Mouse (Mus musculus) heart, adult 8-10 months (tissue): ENCODE measurements around the gene Fbxl15. TPM values are rescaled to one million over a fixed set of nuclear protein-coding genes. Genes with fewer than 3 reads are reported as not detected.

Experiments used
- DNase-seq: peaks from one replicate; pipeline ENCODE4 v3.0.0; 2022; ENCODE audit warnings: low spot score
- total RNA-seq, 4 experiments: library from RNA; stranded (reverse); gene quantifications; 2 replicates each; pipeline ENCODE4 v1.2.4; 2022

Fbxl15 gene
- total RNA-seq, 4 experiments from 2014 or later: 4.0 to 6.4 (median 5.6) TPM

DNA sequence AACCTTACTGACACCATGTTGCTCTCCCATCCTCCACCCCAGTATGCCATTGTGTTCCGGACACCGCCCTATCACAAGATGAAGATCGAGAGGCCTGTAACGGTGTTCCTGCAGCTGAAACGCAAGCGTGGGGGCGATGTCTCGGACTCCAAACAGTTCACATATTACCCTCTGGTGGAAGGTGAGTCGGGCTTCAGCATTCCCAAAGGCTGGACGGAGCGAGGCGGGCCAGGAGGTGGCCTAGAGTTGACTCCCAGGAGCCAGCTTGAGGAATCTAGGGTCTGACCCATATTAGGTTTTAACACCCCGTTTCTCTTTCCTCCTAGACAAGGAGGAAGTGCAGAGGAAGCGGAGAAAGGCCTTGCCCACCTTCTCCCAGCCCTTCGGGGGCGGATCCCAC lies 19.7 kb upstream of the Fbxl15 start:
- no peak for DNase-seq

DNA sequence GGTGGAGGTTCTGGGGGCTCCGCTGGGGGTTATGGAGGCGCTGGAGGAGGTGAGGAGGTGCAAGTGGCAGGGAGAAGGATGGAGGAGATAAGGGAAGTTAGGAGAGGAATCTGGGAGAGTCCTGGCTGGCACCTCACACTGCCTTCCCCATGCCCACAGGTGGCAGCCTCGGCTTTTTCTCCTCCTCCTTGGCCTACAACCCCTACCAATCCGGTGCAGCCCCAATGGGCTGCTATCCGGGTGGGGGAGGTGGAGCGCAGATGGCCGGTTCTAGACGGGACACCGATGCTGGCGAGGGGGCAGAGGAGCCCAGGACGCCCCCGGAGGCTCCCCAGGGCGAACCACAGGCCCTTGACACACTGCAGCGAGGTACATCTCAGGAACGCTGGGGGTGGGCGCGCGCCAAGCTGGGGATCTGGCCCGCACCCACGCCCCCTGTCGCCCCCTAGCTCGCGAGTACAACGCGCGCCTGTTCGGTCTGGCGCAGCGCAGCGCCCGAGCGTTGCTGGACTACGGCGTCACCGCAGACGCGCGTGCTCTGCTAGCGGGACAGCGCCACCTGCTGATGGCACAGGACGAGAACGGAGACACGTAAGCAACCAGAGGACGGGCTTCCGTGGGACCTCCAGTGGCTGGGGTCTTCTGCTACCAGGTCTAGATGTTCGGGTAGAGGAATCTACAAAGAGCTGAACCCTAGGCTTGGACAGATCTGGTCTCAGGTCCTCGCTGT lies 19.1 kb upstream of the Fbxl15 start:
- peak; percentile 67 for DNase-seq

DNA sequence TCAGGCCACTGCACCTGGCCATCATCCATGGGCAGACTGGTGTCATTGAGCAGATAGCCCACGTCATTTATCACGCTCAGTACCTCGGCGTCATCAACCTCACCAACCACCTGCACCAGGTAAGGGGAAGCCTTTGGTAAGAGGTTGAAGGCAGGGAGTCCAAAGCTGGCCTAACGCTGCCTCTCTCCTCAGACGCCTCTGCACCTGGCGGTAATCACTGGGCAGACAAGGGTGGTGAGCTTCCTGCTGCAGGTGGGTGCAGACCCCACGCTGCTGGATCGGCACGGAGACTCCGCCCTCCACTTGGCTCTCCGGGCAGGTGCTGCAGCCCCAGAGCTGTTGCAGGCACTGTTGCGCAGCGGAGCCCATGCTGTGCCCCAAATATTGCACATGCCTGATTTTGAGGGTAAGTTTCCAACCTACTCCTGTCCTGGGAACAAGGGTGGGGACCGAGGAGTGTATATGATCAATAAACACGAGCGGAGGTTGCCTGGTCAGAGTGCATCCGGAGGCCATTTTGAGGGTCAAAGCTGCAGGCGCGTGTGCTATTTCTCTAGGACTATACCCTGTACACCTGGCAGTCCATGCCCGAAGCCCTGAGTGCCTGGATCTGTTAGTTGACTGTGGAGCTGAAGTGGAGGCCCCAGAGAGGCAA lies 18.2 kb upstream of the Fbxl15 start:
- no peak for DNase-seq

DNA sequence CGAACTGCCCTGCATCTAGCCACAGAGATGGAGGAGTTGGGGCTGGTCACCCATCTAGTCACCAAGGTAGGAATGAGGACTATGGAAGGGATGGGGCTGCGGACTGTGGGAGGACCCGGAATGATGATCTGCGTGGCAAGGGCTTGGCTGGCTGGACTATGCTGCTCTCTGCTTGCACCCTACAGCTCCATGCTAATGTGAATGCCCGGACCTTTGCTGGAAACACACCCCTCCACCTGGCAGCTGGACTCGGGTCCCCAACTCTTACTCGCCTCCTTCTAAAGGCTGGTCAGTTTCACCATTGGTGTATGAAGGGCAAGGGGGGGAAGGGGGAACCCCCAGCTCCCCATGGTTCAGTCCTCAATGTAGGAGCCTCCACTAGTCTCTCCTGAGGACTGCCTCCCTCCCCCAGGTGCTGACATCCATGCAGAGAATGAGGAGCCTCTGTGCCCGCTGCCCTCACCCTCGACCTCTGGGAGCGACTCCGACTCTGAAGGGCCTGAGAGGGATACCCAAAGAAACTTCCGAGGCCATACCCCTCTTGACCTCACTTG lies 17.6 kb upstream of the Fbxl15 start:
- no peak for DNase-seq

DNA sequence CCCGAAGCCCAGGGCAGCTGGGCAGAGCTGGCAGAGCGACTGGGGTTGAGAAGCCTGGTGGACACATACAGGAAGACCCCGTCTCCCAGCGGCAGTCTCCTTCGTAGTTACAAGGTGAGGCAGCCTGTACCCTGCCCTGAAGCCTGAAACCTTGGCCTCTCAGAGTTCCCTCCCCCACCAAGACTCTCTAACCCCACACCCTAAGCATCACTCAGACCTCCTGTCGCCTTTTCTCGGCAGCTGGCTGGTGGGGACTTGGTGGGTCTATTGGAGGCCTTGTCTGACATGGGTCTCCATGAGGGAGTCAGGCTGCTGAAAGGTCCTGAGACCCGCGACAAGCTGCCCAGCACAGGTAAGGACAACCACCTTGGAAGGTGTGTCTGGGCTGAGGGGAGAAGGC lies 16.6 kb upstream of the Fbxl15 start:
- DNase-seq: no peak

DNA sequence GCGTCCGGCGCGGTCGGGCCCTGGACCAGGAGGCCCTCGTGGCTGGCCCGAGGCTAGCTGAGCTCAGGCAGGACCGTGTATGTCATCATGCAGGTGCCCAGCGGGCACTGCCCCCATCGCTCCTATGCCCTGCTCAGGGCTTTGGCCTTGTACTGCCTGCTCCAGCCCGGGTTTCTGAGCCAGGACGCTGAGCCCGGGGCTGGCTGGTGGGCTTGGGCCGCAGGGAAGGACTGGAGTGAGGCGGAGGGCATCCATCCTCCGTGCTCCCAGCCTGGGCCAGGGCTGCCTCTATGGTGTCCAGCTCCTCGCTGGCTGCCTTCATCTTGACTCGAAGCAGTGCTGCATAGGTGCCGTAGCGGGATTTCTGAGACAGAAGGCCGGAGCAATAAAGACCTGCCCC lies 15.4 kb upstream of the Fbxl15 start:
- DNase-seq: no peak

DNA sequence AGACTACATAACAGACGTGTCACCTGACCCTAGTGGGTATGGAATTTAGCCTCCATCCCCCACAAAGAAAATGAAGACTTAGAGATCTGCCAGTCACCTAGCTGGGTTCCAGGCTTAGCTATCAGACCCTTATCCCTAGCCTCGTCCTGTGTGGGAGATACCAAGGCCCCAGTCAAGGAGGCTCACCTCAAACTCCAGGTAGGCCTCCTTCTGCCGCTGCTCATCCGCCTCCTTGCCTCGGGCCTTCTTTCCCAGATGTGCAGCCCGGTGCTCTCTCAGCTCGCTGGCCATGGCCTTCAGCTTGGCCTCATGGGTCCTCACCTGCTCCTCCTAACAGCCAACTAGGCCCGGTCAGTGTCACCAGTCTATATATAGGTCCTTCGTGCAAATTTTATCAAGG lies 14.9 kb upstream of the Fbxl15 start:
- DNase-seq: no peak

DNA sequence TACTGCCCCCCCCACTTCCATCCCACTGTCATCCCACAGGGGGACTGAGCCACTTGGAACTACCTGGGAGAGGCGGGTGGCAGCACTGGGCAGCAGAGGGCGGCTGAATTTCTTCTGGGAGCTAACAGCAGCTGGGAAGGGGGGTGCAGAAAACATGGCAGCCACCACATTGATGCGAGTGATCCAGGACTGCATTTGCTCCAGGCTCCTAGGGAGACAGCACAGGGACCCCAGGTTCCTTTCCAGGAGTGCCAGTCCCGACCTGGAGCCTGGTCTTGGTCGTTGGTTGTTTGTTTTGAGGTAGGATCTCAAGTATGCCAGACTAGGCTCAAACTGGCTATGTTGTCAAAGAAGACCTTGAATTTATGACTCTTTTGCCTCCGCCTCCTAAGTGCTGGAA lies 14.4 kb upstream of the Fbxl15 start:
- DNase-seq: no peak

DNA sequence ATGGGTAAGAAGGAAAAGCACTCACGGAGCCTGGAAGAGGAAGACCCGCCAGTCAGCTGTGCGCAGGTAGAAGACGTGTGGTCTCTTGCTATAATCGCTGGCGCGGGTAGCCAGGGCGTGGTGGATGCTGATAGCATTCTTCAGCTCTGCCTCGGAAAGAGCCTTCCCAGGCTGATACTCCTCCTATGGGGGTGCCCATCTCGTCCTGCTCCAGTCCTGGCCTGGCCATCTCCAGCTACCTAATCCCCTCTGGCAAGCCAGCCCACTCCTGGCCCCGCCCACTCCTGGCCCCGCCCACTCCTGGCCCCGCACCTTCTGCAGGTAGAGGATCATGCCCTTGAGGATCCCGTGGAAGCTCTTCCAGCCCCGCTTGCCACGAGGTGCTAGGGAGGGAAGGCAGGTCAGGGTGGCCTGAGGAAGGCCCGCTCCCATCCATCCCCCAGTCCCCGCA lies 13.8 kb upstream of the Fbxl15 start:
- DNase-seq: no peak

DNA sequence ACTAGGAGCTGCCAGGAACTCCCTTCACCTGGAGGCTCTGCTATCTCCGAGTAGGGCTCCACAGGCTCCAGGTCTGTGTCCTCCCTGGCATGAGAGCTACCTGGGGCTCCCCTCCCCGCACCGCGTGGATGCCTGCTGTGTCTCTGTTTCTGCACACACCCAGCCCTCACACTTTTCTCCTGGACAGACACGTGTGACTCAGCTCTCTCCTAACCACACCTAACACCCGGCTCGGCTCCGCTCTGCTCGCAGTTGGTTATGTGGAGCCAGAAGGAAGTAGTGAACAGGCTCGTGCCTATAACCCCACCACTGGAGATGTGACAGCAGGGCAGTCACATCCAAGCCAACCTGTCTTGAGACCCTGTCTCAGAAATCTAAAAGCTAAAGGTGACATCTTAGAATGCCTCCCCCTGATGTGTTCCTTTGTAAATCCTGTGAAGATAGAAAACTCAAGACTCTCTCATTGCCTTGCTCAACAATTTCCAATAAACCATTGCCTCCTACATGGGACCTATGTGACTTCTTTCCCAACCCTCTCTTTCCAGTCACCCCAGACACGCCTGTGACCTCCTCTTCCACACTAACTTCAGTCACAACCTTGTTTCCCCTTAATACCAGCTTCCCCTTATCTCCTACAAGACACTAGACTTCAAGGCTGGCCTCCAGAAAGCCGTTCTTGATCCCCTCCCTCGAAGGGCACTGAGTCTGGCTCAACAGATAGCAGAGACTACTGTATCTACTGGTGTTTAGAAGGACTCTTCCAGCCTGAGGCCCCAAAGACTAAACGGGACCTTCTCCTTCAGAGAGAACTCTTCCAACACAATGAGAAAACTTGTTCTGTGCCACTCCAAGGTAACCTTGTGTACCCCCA lies 12.9 kb upstream of the Fbxl15 start:
- DNase-seq: no peak

DNA sequence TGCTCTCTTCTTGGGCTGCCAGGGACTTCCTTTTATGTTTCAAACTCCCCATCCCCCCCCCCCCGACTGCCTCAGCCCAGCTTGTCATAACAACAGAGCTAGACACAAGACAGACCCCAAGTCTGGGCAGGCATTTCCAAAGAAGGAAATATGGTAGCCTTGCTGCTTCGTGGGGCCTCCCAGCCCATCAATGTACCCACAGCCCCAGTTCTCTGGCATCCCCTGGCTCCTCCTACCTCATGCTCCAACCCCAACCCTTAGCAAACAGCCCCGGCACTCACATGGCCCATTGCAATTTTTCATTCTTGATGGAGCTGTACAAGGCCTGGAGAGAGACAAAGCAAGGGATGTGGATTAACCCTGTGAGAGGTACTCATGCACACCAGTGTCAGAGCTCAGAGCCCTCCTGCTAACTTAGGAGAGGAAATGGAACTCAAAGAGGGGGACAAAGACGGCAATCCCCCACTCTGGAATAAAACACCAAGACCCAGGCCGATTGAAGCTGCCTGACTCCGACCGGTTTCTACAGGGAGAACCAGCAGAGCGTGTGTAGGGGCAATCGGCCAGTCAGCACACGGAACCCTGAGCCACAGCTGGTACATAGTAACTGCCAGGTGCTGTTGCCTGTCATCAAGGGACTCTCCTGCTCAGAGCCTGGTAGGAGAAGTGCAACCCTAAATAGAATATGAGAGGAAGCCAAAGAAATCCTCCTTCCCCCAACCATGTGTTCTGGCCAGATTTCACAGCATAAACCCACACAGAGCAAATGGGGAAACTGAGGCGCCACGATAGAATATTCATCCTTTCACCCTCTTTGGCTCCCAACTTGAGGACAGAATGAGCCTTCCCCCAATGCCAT lies 12.0 kb upstream of the Fbxl15 start:
- no peak for DNase-seq

DNA sequence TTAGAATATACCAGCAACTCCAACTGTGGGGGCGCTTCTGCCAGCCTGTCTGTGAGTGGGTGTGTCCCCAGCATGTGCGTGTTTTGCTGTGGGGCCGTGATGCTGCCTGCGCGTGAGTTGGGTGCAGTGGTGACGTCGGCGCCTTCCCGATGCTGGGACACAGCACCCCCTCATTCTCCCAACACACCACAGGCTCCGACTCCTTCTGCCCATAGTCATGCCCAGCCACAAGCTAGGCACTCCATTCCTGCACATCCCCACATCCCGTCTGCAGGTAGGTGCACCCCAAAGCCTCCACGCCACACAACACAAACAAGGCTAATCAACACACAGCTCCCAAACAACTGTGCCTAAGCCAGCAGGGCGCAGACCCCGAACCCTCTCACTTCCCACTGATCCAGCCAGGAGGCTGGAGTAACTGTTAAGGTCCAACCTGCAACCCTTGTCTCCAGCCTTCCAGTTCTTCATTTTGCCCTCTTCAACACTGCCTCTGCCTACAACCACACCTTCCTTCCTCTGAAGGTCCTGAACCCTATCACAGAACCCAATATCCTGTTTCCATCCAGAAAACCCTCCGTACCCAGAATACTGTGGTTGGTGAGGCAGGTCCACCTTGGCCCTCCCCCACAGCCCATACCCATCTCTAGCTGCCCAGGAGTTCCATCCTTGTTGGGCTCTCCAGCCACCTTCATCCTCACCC lies 11.0 kb upstream of the Fbxl15 start:
- no peak for DNase-seq

DNA sequence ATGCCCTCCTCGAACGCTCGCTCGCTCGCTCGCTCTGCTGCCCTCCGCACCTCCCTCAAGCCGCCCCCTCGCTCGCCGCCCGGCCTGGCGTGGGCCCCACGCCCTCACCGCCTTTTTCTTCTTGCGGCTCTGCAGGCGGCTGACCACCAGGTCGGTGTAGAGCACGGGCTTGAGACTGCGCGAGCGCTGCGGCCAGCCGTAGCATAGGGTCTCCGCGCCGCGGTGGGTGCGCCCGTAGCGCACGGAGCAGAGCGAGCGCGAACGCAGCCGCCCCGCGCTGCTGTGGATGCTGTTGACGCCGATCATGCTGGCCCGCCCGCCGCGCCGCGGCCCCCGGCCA lies 10.5 kb upstream of the Fbxl15 start:
- no peak for DNase-seq

DNA sequence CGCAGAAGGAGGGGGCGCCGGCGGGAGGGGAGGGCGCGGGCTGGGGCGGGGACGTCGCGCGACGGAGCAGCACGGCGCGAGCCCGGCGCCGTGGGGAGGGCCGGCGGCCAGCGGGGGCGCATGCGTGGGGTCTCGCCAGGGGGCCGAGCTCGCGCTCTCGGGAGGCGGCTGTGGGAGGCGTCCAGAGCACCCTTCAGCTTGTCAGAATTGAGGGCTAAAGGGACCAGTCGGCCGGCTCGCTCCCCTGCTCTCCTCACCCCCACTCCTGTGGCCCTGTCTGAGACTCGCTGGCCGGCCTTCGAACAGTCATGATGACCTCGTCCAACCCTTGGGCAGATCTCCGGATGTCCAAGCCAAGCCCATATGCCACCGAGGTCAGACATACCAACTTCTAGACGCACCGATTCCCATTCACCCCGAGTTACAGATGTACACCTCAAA lies 9.9 kb upstream of the Fbxl15 start:
- no peak for DNase-seq

DNA sequence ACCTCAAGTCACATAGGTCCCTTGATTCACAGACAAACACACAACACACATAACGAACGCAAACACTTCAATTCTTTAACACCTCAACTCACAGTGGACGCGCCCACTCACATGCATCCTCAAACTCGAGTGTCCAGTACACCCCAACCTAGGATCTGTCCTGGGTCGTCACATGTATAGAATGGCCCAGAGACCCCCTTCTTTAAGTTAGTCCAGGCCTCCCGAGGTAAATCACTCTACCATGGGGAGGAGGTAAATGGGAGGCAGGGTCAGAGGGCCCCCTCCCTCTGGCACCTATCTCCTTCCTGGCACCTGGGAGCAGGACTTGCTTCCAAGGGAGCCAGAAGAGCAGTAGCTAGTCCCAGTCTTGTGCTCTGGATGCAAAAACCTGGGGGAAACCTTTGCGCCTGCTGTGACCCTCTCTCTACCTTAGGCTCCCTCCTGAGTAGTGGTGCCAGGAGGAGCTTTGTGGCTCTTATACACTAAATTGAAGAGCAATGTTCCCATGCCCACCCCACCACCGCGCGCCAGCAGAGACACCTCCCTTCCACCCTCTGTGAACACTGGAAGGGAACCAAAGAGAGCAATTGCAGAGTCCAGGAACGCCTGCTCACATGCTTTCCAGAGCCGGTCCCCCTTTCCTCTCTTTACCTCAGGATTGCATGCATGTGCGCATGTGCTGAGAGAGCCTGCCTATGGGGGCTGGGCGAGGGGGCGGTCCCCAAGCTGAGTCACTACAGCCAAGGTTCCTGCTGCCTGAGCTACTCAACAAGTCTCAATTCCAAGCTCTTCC lies 9.2 kb upstream of the Fbxl15 start:
- no peak for DNase-seq

DNA sequence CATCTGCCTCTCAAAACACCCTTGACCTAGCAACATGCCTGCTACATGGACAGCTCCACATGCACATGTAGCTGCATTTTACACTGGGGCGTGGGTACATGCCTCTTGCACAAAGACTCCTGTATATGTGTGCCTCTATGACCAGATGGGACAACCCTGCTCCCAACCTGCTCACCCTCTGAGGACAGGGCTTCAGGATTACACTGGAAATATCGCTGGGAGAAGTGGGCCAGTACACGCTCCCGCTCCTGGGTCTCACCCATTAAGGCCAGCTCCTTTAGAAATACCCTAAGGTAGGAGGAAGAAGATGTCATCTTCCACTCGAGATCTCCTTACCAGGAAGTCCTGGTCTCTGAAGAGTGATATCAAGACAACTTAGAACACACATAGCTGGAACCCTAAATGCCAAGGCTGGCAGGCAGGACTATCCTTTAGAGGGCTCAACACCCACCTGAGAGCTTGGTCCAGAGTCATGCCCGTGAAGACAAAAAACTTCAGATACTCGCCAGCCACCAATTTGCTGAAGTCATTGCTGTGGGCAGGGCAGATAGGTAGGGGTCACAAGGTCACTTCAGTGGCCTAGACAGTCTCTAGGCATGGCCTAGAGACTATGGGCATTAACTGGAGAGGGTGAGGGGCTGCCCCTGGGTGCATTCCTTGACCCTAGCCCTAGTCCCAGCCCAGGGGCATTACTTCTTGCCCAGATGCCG lies 7.8 kb upstream of the Fbxl15 start:
- no peak for DNase-seq

DNA sequence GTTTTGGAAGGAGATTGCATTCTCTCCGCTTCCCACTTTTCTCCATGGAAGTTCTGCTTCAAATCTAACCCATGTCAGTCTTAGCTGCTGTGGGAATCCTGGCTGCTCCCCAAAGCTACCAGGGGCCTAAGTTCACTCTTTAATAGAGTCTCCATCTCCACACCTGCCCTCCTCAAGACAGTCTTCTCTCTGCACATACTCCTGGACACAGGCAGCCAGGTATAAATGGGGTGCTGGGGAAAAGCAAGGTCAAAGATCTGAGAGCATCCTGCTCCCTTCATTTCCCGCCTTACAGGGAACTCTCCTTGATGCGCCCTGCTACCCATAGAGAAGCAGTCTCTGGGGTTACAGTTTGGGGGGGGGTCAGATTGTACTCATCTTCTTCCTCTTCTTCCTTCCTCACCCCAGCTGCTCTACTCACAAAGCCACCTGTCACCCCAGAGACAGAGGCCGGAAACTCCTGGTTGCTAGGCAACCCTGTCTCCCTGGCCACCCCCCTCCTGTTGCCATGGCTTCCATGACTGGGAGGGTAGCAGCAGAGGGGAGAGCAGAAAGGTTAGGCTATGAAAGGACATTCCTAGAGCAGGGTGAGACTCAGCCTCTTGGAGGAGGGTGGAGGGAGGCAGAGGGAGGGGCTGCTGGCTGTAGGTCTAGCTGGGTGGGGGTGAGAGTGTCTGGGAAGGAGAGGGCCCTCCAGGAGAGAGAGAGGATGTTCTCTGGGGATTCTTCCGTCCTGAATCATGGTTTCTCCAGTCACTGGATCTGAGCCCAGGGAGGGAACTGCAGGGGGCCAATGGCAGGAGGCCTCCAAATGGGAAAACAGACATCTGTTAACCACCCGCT lies 6.7 kb upstream of the Fbxl15 start:
- DNase-seq: no peak
